Mouse (Mus musculus) stomach, embryonic 16.5 days (tissue): ENCODE results near the gene Lcn8. TPM values are rescaled to one million over a fixed set of nuclear protein-coding genes. Genes with fewer than 3 reads are reported as not detected.

Experiments used
- ATAC-seq: fragments of 200-750 bp; cut with Nextera tagmentation; 2 replicates; pipeline ENCODE4 v1.8.0; 2017; ENCODE audit warnings: moderate number of reproducible peaks, moderate TSS enrichment; ENCODE audit not compliant: insufficient read depth, low FRiP score
- H3K27ac ChIP-seq: fragments of 300-500 bp; sonication (generic); 2 replicates; pipeline ENCODE4 v1.5.1; 2014; ENCODE audit warnings: low read length
- H3K27me3 ChIP-seq: fragments of 300-500 bp; sonication (generic); 2 replicates; pipeline ENCODE4 v1.6.1; 2014; ENCODE audit warnings: low read length, control low read depth, mixed read lengths; ENCODE audit not compliant: control insufficient read depth, insufficient read depth
- H3K36me3 ChIP-seq: fragments of 300-500 bp; sonication (generic); 2 replicates; pipeline ENCODE4 v1.6.1; 2014; ENCODE audit warnings: low read length; ENCODE audit not compliant: control insufficient read depth, insufficient read depth
- H3K4me1 ChIP-seq: fragments of 300-500 bp; sonication (generic); 2 replicates; pipeline ENCODE4 v1.6.1; 2014; ENCODE audit warnings: low read length, control low read depth, mixed read lengths; ENCODE audit not compliant: control insufficient read depth, insufficient read depth
- H3K4me2 ChIP-seq: fragments of 300-500 bp; sonication (generic); 2 replicates; pipeline ENCODE4 v1.6.1; 2014; ENCODE audit warnings: low read depth, low read length, mixed read lengths
- H3K4me3 ChIP-seq: fragments of 300-500 bp; sonication (generic); replicated peaks from 2 replicates; pipeline ENCODE4 v1.5.1; 2014; ENCODE audit warnings: mild to moderate bottlenecking, low read length
- H3K9ac ChIP-seq: fragments of 300-500 bp; sonication (generic); 2 replicates; pipeline ENCODE4 v1.6.1; 2014; ENCODE audit warnings: low read length
- H3K9me3 ChIP-seq: fragments of 300-500 bp; sonication (generic); replicated peaks from 2 replicates; pipeline ENCODE4 v1.6.1; 2016; ENCODE audit warnings: low read length, control low read depth; ENCODE audit not compliant: control insufficient read depth
- WGBS: fragments of 180-500 bp; shearing (Covaris S2); extraction: QIAGEN DNeasy Blood & Tissue Kit; methylation state at CpG from one replicate; pipeline ENCODE4 v1.1.7; 2014; 5-methylcytosine and 5-hydroxymethylcytosine counted together
- polyA plus RNA-seq: library from polyadenylated mRNA; unstranded; fragments of >200 nt; fragmentation: Nextera tagmentation; extraction: Ambion mirVana; gene quantifications from 2 replicates; pipeline ENCODE4 v1.2.1, GENCODE M21; 2015

Gene Lcn8
- polyA plus RNA-seq, 1 experiment from 2014 or later: not detected

DNA sequence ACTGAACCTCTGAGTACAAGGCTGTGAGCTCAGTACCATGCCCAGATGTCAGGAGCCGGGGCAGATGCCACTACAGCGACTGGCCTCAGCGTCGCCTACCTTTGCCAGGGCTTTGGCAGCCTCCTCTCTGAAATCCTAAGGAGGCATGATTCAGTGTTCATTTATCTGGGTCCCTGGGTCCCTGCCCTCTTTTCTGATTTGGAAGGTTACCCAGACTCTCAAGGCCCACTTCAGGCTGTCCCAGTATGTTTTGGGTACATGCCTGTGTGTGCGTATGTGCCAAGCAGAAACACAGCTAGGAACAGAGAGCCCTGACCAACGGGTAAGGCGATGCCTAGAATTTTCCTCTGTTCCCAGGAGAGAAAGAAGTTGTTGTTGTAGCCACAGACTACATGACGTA lies 7.4 kb downstream of the Lcn8 start:
- no peak overlapping the region for H3K4me2 ChIP-seq
- no peak for ATAC-seq
- no peaks in the 10 kb centered on the region for H3K4me1 ChIP-seq
- no peak overlapping the region for H3K9ac ChIP-seq
- 82% methylated on average over 8 of the region's 8 CpGs for WGBS
- H3K36me3 ChIP-seq: no peaks in the 10 kb centered on the region
- no peaks in the 10 kb centered on the region for H3K9me3 ChIP-seq
- H3K4me3 ChIP-seq: no peak overlapping the region
- H3K27ac ChIP-seq: no peak overlapping the region
- no peaks in the 10 kb centered on the region for H3K27me3 ChIP-seq

- Histone ChIP-seq H3K9ac (no peak overlapping the region), H3K27me3 (no peaks in the 10 kb centered on the region), H3K4me1 (no peaks in the 10 kb centered on the region), H3K4me3 (no peak overlapping the region), H3K9me3 (no peaks in the 10 kb centered on the region), H3K36me3 (no peaks in the 10 kb centered on the region), H3K4me2 (no peak overlapping the region), H3K27ac (no peak overlapping the region)
- ATAC-seq: no peak
- 75% methylated on average over 6 of the region's 6 CpGs for WGBS
Observed at GRCm38 (mm10) chr2:25661245-25661970, 8.5 kb downstream of the Lcn8 start.

DNA sequence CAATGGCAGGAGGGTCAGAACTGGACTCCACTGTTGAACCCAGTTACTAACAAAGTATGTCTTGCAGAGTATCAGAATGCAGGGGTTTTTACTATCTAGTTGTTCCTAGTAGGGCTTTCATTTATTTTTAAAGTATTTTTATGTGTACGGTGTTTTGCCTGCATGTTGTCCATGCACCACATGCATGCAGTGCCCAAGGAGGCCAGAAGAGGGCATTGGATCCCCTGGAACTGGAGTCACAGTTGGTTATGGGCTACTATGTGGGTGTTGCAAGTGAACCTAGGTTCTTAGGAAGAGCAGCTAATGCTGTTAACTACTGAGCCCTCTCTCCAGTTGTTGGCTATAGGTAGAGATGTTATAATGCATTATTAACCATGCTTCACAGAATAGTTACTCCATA lies 10.6 kb downstream of the Lcn8 start:
- H3K4me1 ChIP-seq: no peaks in the 10 kb centered on the region
- no peaks in the 10 kb centered on the region for H3K36me3 ChIP-seq
- no peak overlapping the region for H3K4me3 ChIP-seq
- H3K9ac ChIP-seq: no peak overlapping the region
- H3K27ac ChIP-seq: no peak overlapping the region
- no peak overlapping the region for H3K4me2 ChIP-seq
- ATAC-seq: no peak
- H3K27me3 ChIP-seq: no peaks in the 10 kb centered on the region
- no peaks in the 10 kb centered on the region for H3K9me3 ChIP-seq
- WGBS: 61% methylated on average over 1 of the region's 1 CpGs

DNA sequence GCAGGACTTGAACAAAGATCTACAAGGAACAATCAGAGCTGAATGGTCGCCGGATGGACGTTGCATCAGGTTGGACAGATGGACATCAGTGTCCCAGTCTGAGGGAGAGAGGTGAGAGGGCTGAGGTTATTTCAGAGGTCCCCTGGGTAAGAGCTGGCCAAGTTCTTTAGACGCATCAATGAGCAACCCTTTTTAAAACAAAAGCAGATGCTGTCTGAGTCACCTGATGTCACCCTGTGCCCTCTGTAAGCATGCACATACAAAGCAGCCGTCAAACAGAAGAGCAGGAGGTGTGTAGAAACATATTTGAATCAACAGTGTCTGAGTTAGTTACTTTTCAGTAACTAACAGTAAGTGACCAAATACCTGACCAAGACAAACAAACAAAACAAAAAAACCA lies 11.2 kb downstream of the Lcn8 start:
- Histone ChIP-seq H3K4me1 (no peaks in the 10 kb centered on the region), H3K4me3 (no peak overlapping the region), H3K9me3 (no peaks in the 10 kb centered on the region), H3K4me2 (no peak overlapping the region), H3K9ac (no peak overlapping the region), H3K27me3 (no peaks in the 10 kb centered on the region), H3K27ac (no peak overlapping the region), H3K36me3 (no peaks in the 10 kb centered on the region)
- ATAC-seq: no peak
- 81% methylated on average over 5 of the region's 5 CpGs for WGBS

DNA sequence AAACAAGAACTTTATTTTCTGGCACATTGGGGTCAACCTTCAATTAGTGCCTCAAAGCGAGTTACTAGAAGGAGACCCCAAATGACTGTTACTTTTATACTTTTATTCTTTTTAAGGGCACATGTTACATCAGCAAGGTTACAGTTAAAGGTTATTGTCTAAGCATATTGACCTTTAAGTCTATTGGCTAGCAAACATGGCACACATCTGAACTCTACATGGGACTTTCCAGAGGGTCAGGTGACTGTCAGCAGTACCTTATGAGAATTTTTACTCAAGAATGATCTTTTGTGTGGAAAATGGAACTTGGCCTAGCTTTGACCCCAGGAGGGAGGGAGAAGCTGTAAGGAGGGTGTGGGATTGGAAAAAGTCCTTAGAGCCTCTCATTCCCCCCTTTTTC lies 13.6 kb downstream of the Lcn8 start:
- Histone ChIP-seq H3K4me1 (no peaks in the 10 kb centered on the region), H3K9ac (no peak overlapping the region), H3K4me3 (no peak overlapping the region), H3K36me3 (no peaks in the 10 kb centered on the region), H3K27ac (no peak overlapping the region), H3K9me3 (no peaks in the 10 kb centered on the region), H3K4me2 (no peak overlapping the region), H3K27me3 (no peaks in the 10 kb centered on the region)
- WGBS: 79% methylated on average over 1 of the region's 1 CpGs
- ATAC-seq: no peak

- Histone ChIP-seq H3K27me3 (no peaks in the 10 kb centered on the region), H3K36me3 (no peaks in the 10 kb centered on the region), H3K4me2 (no peak within 1 kb of the TSS), H3K9ac (no peak within 1 kb of the TSS), H3K4me3 (no peak within 1 kb of the TSS), H3K9me3 (no peaks in the 10 kb centered on the region), H3K4me1 (no peaks in the 10 kb centered on the region), H3K27ac (no peak within 1 kb of the TSS)
- no peak for ATAC-seq
- WGBS: 78% methylated on average over 3 of the region's 3 CpGs
Observed at GRCm38 (mm10) chr2:25676486-25676885, 23.6 kb downstream of the Lcn8 start, which contains the start of gene Lcn6. TSS of gene Lcn6 (plus strand) at chr2:25676786.

GRCm38 (mm10) chr2:25679559-25679958 lies 26.6 kb downstream of the Lcn8 start:
- Histone ChIP-seq H3K9ac (no peak overlapping the region), H3K4me3 (no peak overlapping the region), H3K27me3 (no peaks in the 10 kb centered on the region), H3K9me3 (no peaks in the 10 kb centered on the region), H3K36me3 (no peaks in the 10 kb centered on the region), H3K4me2 (no peak overlapping the region), H3K27ac (no peak overlapping the region), H3K4me1 (no peaks in the 10 kb centered on the region)
- no peak for ATAC-seq
- WGBS: 72% methylated on average over 6 of the region's 6 CpGs

- 57% methylated on average over 2 of the region's 2 CpGs for WGBS
- Histone ChIP-seq H3K4me3 (no peak within 1 kb of the TSS), H3K9ac (no peak within 1 kb of the TSS), H3K4me1 (no peaks in the 10 kb centered on the region), H3K36me3 (no peaks in the 10 kb centered on the region), H3K9me3 (no peaks in the 10 kb centered on the region), H3K27ac (no peak within 1 kb of the TSS), H3K27me3 (no peaks in the 10 kb centered on the region), H3K4me2 (no peak within 1 kb of the TSS)
- no peak for ATAC-seq
Observed at GRCm38 (mm10) chr2:25682426-25682825, 29.5 kb downstream of the Lcn8 start, which contains the start of gene Lcn10. TSS of gene Lcn10 (plus strand) at chr2:25682726.

DNA sequence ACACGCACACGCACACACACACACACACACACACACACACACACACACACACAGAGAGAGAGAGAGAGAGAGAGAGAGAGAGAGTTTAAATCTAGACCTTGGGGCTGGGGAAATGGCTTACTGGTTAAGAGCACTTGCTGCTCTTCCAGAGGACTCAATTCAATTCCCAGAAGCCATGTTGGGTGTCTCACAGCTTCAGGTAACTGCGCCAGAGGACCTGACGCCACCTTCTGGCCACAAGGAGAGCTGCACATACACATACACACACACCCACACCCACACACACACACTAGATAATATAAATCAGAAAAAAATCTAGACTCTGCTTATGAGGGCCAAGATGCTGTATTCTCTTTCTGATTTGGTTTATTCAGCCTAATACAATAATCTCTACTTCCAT lies 34.0 kb downstream of the Lcn8 start:
- H3K9ac ChIP-seq: no peak overlapping the region
- ATAC-seq: no peak
- H3K27ac ChIP-seq: no peak overlapping the region
- H3K9me3 ChIP-seq: no peaks in the 10 kb centered on the region
- WGBS: 62% methylated on average over 4 of the region's 4 CpGs
- H3K4me1 ChIP-seq: no peaks in the 10 kb centered on the region
- no peaks in the 10 kb centered on the region for H3K27me3 ChIP-seq
- no peak overlapping the region for H3K4me3 ChIP-seq
- H3K36me3 ChIP-seq: no peaks in the 10 kb centered on the region
- no peak overlapping the region for H3K4me2 ChIP-seq
